Mouse (Mus musculus): ENCODE measurements around the gene Il31. TPM values are rescaled to one million over a fixed set of nuclear protein-coding genes. Genes with fewer than 3 reads are reported as not detected.
A peak's percentile ranks its signal among the peaks of the same experiment; 100 is the strongest.

Il31 gene
- total and polyA plus RNA-seq, 2 experiments from 2014 or later: not detected

GRCm38 (mm10) chr5:123436071-123436779 is 53.1 kb downstream of the Il31 start:
- H3K4me3 ChIP-seq (ENCODE audit: low read depth, low read length): no peak overlapping the region
- H3K4me1 ChIP-seq (ENCODE audit: insufficient read depth): 0 out of 2 replicates have a peak, but pooled peaks cover 5% of the 10 kb centered on the region
- 46% methylated on average over 8 of the region's 8 CpGs for WGBS
- H3K4me2 ChIP-seq (ENCODE audit: low read depth): no peak overlapping the region
- peak; percentile 23; the same call in 1 of the 2 replicates for TF ChIP-seq CTCF (IDR thresholded peaks at IDR 0.05; ENCODE audit: low read depth)
- no peaks in the 10 kb centered on the region for H3K27me3 ChIP-seq (ENCODE audit: insufficient read depth, low read length)
- peak overlapping the region; percentile 15; the same call in 1 of the 2 replicates for H3K27ac ChIP-seq (ENCODE audit: low read depth, low read length)
- ATAC-seq (peak; percentile 38; the same call in 1 of the 2 replicates), DNase-seq (no peak)
- no peak overlapping the region for H3K9ac ChIP-seq
- H3K36me3 ChIP-seq (ENCODE audit: insufficient read depth): peaks cover 3% of the 10 kb centered on the region; the same call in 1 of the 2 replicates
- H3K9me3 ChIP-seq (ENCODE audit: low read length): no peaks in the 10 kb centered on the region

DNA sequence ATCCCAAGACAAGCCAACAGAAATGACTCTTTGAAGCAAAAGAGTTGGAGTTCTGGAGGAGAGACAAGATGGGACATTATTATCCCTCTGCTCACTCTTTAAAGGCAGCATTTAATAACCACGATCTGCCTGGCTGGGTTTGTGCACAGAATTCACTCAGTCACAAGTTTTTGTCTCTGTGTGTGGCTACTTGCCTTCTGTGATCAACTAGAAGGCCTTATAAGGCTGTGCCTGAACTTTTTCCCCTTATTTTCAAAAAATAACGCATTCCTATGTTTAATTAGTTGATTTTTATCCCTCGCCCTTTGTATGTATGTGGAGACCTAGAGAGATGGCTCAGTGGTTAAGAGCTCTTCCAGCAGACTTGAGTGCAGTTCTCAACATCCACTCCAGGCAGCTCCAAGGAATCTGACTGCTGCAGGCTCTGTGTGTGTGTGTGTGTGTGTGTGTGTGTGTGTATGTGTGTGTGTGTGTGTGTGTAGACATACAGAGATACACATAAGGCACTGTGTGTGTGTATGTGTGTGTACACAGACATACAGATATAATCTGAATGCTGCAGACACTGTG is 56.9 kb downstream of the Il31 start:
- ATAC-seq (no peak), DNase-seq (no peak)
- no peaks in the 10 kb centered on the region for H3K27me3 ChIP-seq (ENCODE audit: insufficient read depth, low read length)
- no peak overlapping the region for H3K4me2 ChIP-seq (ENCODE audit: low read depth)
- no peaks in the 10 kb centered on the region for H3K9me3 ChIP-seq (ENCODE audit: low read length)
- H3K36me3 ChIP-seq (ENCODE audit: insufficient read depth): no peaks in the 10 kb centered on the region
- 0 out of 2 replicates have a peak, but pooled peaks cover 5% of the 10 kb centered on the region for H3K4me1 ChIP-seq (ENCODE audit: insufficient read depth)
- WGBS: 52% methylated on average over 3 of the region's 3 CpGs
- H3K4me3 ChIP-seq (ENCODE audit: low read depth, low read length): no peak overlapping the region
- no peak overlapping the region for H3K9ac ChIP-seq
- H3K27ac ChIP-seq (ENCODE audit: low read depth, low read length): no peak overlapping the region
- TF ChIP-seq CTCF (IDR thresholded peaks at IDR 0.05; ENCODE audit: low read depth): no peak

GRCm38 (mm10) chr5:123431524-123432304 is 57.6 kb downstream of the Il31 start:
- WGBS: 59% methylated on average over 13 of the region's 13 CpGs
- Histone ChIP-seq H3K27ac (ENCODE audit: low read depth, low read length) (no peak overlapping the region), H3K4me2 (ENCODE audit: low read depth) (no peak overlapping the region), H3K27me3 (ENCODE audit: insufficient read depth, low read length) (no peaks in the 10 kb centered on the region), H3K4me3 (ENCODE audit: low read depth, low read length) (no peak overlapping the region), H3K9me3 (ENCODE audit: low read length) (no peaks in the 10 kb centered on the region), H3K4me1 (ENCODE audit: insufficient read depth) (0 out of 2 replicates have a peak, but pooled peaks cover 5% of the 10 kb centered on the region), H3K9ac (no peak overlapping the region), H3K36me3 (ENCODE audit: insufficient read depth) (no peaks in the 10 kb centered on the region)
- DNase-seq (peak; percentile 48), ATAC-seq (no peak)
- no peak for TF ChIP-seq CTCF (IDR thresholded peaks at IDR 0.05; ENCODE audit: low read depth)

Small RNA genes within 50 kb of the gene (microRNA-seq; reads per million reads assigned to microRNA genes)
- gene Mir7647: 0.98 to 1.5 reads per million in 2 experiments

Other genes with a start within 250 kb of the Il31 start
- gene Wdr66, start 237.4 kb downstream of the Il31 start, total RNA-seq (2014; rRNA removed): 1.8 and 4.4 TPM in 2 replicates
- 1.1 and 2.0 TPM in 2 replicates for gene Wdr66, start 237.4 kb downstream of the Il31 start, polyA plus RNA-seq (2015; fragmentation: Nextera tagmentation; extraction: Ambion mirVana)
- gene Bcl7a, start 145.7 kb downstream of the Il31 start, total RNA-seq (2014; rRNA removed): 47.9 and 56.0 TPM in 2 replicates
- 37.2 and 38.3 TPM in 2 replicates for gene Bcl7a, start 145.7 kb downstream of the Il31 start, polyA plus RNA-seq (2015; fragmentation: Nextera tagmentation; extraction: Ambion mirVana)
- gene Mlxip, start 94.7 kb downstream of the Il31 start, total RNA-seq (2014; rRNA removed): 14.2 and 17.4 TPM in 2 replicates
- gene Mlxip, start 94.7 kb downstream of the Il31 start, polyA plus RNA-seq (2015; fragmentation: Nextera tagmentation; extraction: Ambion mirVana): 8.4 and 13.3 TPM in 2 replicates
- 0.69 and 1.5 TPM in 2 replicates for gene Lrrc43, start 184 bp downstream of the Il31 start, total RNA-seq (2014; rRNA removed)
- 0.62 and 1.3 TPM in 2 replicates for gene Lrrc43, start 184 bp downstream of the Il31 start, polyA plus RNA-seq (2015; fragmentation: Nextera tagmentation; extraction: Ambion mirVana)
- gene B3gnt4, start 21.0 kb upstream of the Il31 start, total RNA-seq (2014; rRNA removed): 2.2 and 2.5 TPM in 2 replicates
- 1.3 and 1.7 TPM in 2 replicates for gene B3gnt4, start 21.0 kb upstream of the Il31 start, polyA plus RNA-seq (2015; fragmentation: Nextera tagmentation; extraction: Ambion mirVana)
- 71.6 and 73.2 TPM in 2 replicates for gene Diablo, start 34.7 kb upstream of the Il31 start, total RNA-seq (2014; rRNA removed)
- gene Diablo, start 34.7 kb upstream of the Il31 start, polyA plus RNA-seq (2015; fragmentation: Nextera tagmentation; extraction: Ambion mirVana): 94.3 and 97.6 TPM in 2 replicates
- 0.69 and 3.7 TPM in 2 replicates for gene Gm49027, start 36.0 kb upstream of the Il31 start, total RNA-seq (2014; rRNA removed)
- gene Gm49027, start 36.0 kb upstream of the Il31 start, polyA plus RNA-seq (2015; fragmentation: Nextera tagmentation; extraction: Ambion mirVana): 4.1 and 4.4 TPM in 2 replicates
- 53.6 and 63.1 TPM in 2 replicates for gene Vps33a, start 83.5 kb upstream of the Il31 start, total RNA-seq (2014; rRNA removed)
- gene Vps33a, start 83.5 kb upstream of the Il31 start, polyA plus RNA-seq (2015; fragmentation: Nextera tagmentation; extraction: Ambion mirVana): 34.2 and 43.2 TPM in 2 replicates
- gene Clip1, start 195.1 kb upstream of the Il31 start, total RNA-seq (2014; rRNA removed): 89.8 and 102 TPM in 2 replicates
- 52.2 and 73.1 TPM in 2 replicates for gene Clip1, start 195.1 kb upstream of the Il31 start, polyA plus RNA-seq (2015; fragmentation: Nextera tagmentation; extraction: Ambion mirVana)
- 25.8 and 32.1 TPM in 2 replicates for gene Zcchc8, start 231.6 kb upstream of the Il31 start, total RNA-seq (2014; rRNA removed)
- 39.8 and 54.1 TPM in 2 replicates for gene Zcchc8, start 231.6 kb upstream of the Il31 start, polyA plus RNA-seq (2015; fragmentation: Nextera tagmentation; extraction: Ambion mirVana)

Data from forebrain, postnatal 0 days (tissue).